Mouse (Mus musculus): Measurements from ENCODE around the gene Ssr4. TPM values are rescaled to one million over a fixed set of nuclear protein-coding genes. Genes with fewer than 3 reads are reported as not detected.

Gene Ssr4
- polyA plus RNA-seq, 1 experiment from 2014 or later, result 169 TPM

- 11% methylated on average over 1 of the region's 1 CpGs for WGBS
- Histone ChIP-seq H3K36me3 (ENCODE audit: control insufficient read depth, insufficient read depth, low read length) (no peaks in the 10 kb centered on the region), H3K27ac (ENCODE audit: low read depth, low read length) (no peak overlapping the region), H3K27me3 (ENCODE audit: control insufficient read depth, insufficient read depth, low read length) (no peaks in the 10 kb centered on the region), H3K4me1 (ENCODE audit: control insufficient read depth, insufficient read depth, low read length) (no peaks in the 10 kb centered on the region), H3K4me3 (ENCODE audit: low read depth, low read length) (no peak overlapping the region), H3K9me3 (ENCODE audit: control insufficient read depth, low read length) (no peaks in the 10 kb centered on the region), H3K4me2 (ENCODE audit: low read depth, low read length) (no peak overlapping the region), H3K9ac (replicated peaks; ENCODE audit: low read depth, low read length) (no peak overlapping the region)
- ATAC-seq (ENCODE audit: low read depth), result no peak
Observed at GRCm38 (mm10) chrX:73793505-73793904, 6.7 kb downstream of the Ssr4 start.

- Histone ChIP-seq H3K9ac (replicated peaks; ENCODE audit: low read depth, low read length) (no peak overlapping the region), H3K36me3 (ENCODE audit: control insufficient read depth, insufficient read depth, low read length) (no peaks in the 10 kb centered on the region), H3K27me3 (ENCODE audit: control insufficient read depth, insufficient read depth, low read length) (no peaks in the 10 kb centered on the region), H3K4me1 (ENCODE audit: control insufficient read depth, insufficient read depth, low read length) (no peaks in the 10 kb centered on the region), H3K27ac (ENCODE audit: low read depth, low read length) (no peak overlapping the region), H3K4me2 (ENCODE audit: low read depth, low read length) (no peak overlapping the region), H3K9me3 (ENCODE audit: control insufficient read depth, low read length) (no peaks in the 10 kb centered on the region), H3K4me3 (ENCODE audit: low read depth, low read length) (no peak overlapping the region)
- 96% methylated on average over 2 of the region's 2 CpGs for WGBS
- no peak for ATAC-seq (ENCODE audit: low read depth)
Observed at GRCm38 (mm10) chrX:73797511-73797910, 10.7 kb downstream of the Ssr4 start.

- H3K4me2 ChIP-seq (ENCODE audit: low read depth, low read length), result no peak overlapping the region
- no peak overlapping the region for H3K9ac ChIP-seq (replicated peaks; ENCODE audit: low read depth, low read length)
- ATAC-seq (ENCODE audit: low read depth), result no peak; the same call in 1 of the 2 replicates
- H3K9me3 ChIP-seq (ENCODE audit: control insufficient read depth, low read length), result no peaks in the 10 kb centered on the region
- 35% methylated on average over 9 of the region's 9 CpGs for WGBS
- no peaks in the 10 kb centered on the region for H3K36me3 ChIP-seq (ENCODE audit: control insufficient read depth, insufficient read depth, low read length)
- H3K4me1 ChIP-seq (ENCODE audit: control insufficient read depth, insufficient read depth, low read length), result no peaks in the 10 kb centered on the region
- H3K27me3 ChIP-seq (ENCODE audit: control insufficient read depth, insufficient read depth, low read length), result no peaks in the 10 kb centered on the region
- no peak overlapping the region for H3K4me3 ChIP-seq (ENCODE audit: low read depth, low read length)
- H3K27ac ChIP-seq (ENCODE audit: low read depth, low read length), result no peak overlapping the region
Observed at GRCm38 (mm10) chrX:73798502-73798901, 11.7 kb downstream of the Ssr4 start.

GRCm38 (mm10) chrX:73805814-73806213 is 19.0 kb downstream of the Ssr4 start:
- Histone ChIP-seq H3K4me2 (ENCODE audit: low read depth, low read length) (no peak overlapping the region), H3K9me3 (ENCODE audit: control insufficient read depth, low read length) (no peaks in the 10 kb centered on the region), H3K4me1 (ENCODE audit: control insufficient read depth, insufficient read depth, low read length) (no peaks in the 10 kb centered on the region), H3K9ac (replicated peaks; ENCODE audit: low read depth, low read length) (no peak overlapping the region), H3K27me3 (ENCODE audit: control insufficient read depth, insufficient read depth, low read length) (no peaks in the 10 kb centered on the region), H3K27ac (ENCODE audit: low read depth, low read length) (no peak overlapping the region), H3K4me3 (ENCODE audit: low read depth, low read length) (no peak overlapping the region), H3K36me3 (ENCODE audit: control insufficient read depth, insufficient read depth, low read length) (no peaks in the 10 kb centered on the region)
- 56% methylated on average over 1 of the region's 1 CpGs for WGBS
- ATAC-seq (ENCODE audit: low read depth), result 0 out of 2 replicates have a peak, but pooled peaks have one; percentile 44

GRCm38 (mm10) chrX:73815072-73815471 is 28.2 kb downstream of the Ssr4 start:
- no peaks in the 10 kb centered on the region for H3K36me3 ChIP-seq (ENCODE audit: control insufficient read depth, insufficient read depth, low read length)
- H3K4me1 ChIP-seq (ENCODE audit: control insufficient read depth, insufficient read depth, low read length), result no peaks in the 10 kb centered on the region
- H3K9ac ChIP-seq (replicated peaks; ENCODE audit: low read depth, low read length), result peak overlapping the region; percentile 25; the same call in 1 of the 2 replicates
- no peaks in the 10 kb centered on the region for H3K27me3 ChIP-seq (ENCODE audit: control insufficient read depth, insufficient read depth, low read length)
- H3K4me3 ChIP-seq (ENCODE audit: low read depth, low read length), result peak overlapping the region; percentile 11
- H3K9me3 ChIP-seq (ENCODE audit: control insufficient read depth, low read length), result no peaks in the 10 kb centered on the region
- WGBS, result 17% methylated on average over 11 of the region's 14 CpGs
- ATAC-seq (ENCODE audit: low read depth), result peak; percentile 93
- H3K27ac ChIP-seq (ENCODE audit: low read depth, low read length), result peak overlapping the region; percentile 58
- H3K4me2 ChIP-seq (ENCODE audit: low read depth, low read length), result peak overlapping the region; percentile 27

GRCm38 (mm10) chrX:73816596-73817314 is 29.9 kb downstream of the Ssr4 start:
- ATAC-seq (ENCODE audit: low read depth), result no peak
- Histone ChIP-seq H3K4me2 (ENCODE audit: low read depth, low read length) (no peak overlapping the region), H3K9me3 (ENCODE audit: control insufficient read depth, low read length) (no peaks in the 10 kb centered on the region), H3K27me3 (ENCODE audit: control insufficient read depth, insufficient read depth, low read length) (no peaks in the 10 kb centered on the region), H3K27ac (ENCODE audit: low read depth, low read length) (no peak overlapping the region), H3K4me3 (ENCODE audit: low read depth, low read length) (no peak overlapping the region), H3K36me3 (ENCODE audit: control insufficient read depth, insufficient read depth, low read length) (no peaks in the 10 kb centered on the region), H3K9ac (replicated peaks; ENCODE audit: low read depth, low read length) (no peak overlapping the region), H3K4me1 (ENCODE audit: control insufficient read depth, insufficient read depth, low read length) (0 out of 2 replicates have a peak, but pooled peaks cover 2% of the 10 kb centered on the region)
- WGBS, result 60% methylated on average over 3 of the region's 3 CpGs

GRCm38 (mm10) chrX:73823747-73824146 is 36.9 kb downstream of the Ssr4 start:
- Histone ChIP-seq H3K27ac (ENCODE audit: low read depth, low read length) (no peak overlapping the region), H3K36me3 (ENCODE audit: control insufficient read depth, insufficient read depth, low read length) (no peaks in the 10 kb centered on the region), H3K9me3 (ENCODE audit: control insufficient read depth, low read length) (no peaks in the 10 kb centered on the region), H3K4me3 (ENCODE audit: low read depth, low read length) (peak overlapping the region; percentile 55), H3K9ac (replicated peaks; ENCODE audit: low read depth, low read length) (peak overlapping the region; percentile 81), H3K4me2 (ENCODE audit: low read depth, low read length) (peak overlapping the region; percentile 58), H3K27me3 (ENCODE audit: control insufficient read depth, insufficient read depth, low read length) (no peaks in the 10 kb centered on the region), H3K4me1 (ENCODE audit: control insufficient read depth, insufficient read depth, low read length) (0 out of 2 replicates have a peak, but pooled peaks cover 3% of the 10 kb centered on the region)
- peak; percentile 28 for ATAC-seq (ENCODE audit: low read depth)
- WGBS, result 19% methylated on average over 17 of the region's 17 CpGs

- peak; percentile 91 for ATAC-seq (ENCODE audit: low read depth)
- Histone ChIP-seq H3K4me3 (ENCODE audit: low read depth, low read length) (peak within 1 kb of the TSS; percentile 55), H3K27me3 (ENCODE audit: control insufficient read depth, insufficient read depth, low read length) (no peaks in the 10 kb centered on the region), H3K9me3 (ENCODE audit: control insufficient read depth, low read length) (no peaks in the 10 kb centered on the region), H3K27ac (ENCODE audit: low read depth, low read length) (peak within 1 kb of the TSS; percentile 85), H3K4me2 (ENCODE audit: low read depth, low read length) (peak within 1 kb of the TSS; percentile 58), H3K4me1 (ENCODE audit: control insufficient read depth, insufficient read depth, low read length) (0 out of 2 replicates have a peak, but pooled peaks cover 3% of the 10 kb centered on the region), H3K9ac (replicated peaks; ENCODE audit: low read depth, low read length) (peak within 1 kb of the TSS; percentile 81), H3K36me3 (ENCODE audit: control insufficient read depth, insufficient read depth, low read length) (no peaks in the 10 kb centered on the region)
- 20% methylated on average over 55 of the region's 84 CpGs for WGBS
Observed at GRCm38 (mm10) chrX:73824185-73825151, 37.6 kb downstream of the Ssr4 start, which contains the start of gene Pdzd4. Gene Pdzd4 (minus strand): TSS chrX:73824969.

Measured in neural tube, embryonic 14.5 days (tissue).